Mouse (Mus musculus): Measurements from ENCODE around the gene Asic5. TPM values are rescaled to one million over a fixed set of nuclear protein-coding genes. Genes with fewer than 3 reads are reported as not detected.

Gene Asic5
- not detected in 2 replicates for polyA plus RNA-seq (2012; ENCODE audit: low replicate concordance)

DNA sequence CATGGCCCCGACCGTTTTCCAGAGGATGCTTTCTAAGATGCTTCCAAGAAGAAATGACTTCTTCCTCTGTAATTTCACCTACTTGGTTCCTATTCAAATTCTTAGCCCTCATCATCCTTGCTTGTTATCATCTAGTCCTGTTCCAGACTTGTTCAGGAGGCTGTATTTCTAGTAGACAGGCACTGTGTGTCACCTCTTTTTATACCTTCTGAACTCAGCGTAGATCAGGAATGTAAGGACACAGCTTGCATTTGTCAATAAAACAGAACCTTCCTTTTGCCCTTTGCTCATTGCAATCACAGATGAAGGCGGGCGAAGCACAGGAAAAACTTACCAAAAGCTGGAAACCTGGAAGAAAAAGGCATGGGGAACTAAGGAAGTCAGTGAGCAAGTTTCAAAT, at the start of gene Asic5:
Gene Asic5 (plus strand): TSS at position 301 of the 400 bp plus-strand sequence.

DNA sequence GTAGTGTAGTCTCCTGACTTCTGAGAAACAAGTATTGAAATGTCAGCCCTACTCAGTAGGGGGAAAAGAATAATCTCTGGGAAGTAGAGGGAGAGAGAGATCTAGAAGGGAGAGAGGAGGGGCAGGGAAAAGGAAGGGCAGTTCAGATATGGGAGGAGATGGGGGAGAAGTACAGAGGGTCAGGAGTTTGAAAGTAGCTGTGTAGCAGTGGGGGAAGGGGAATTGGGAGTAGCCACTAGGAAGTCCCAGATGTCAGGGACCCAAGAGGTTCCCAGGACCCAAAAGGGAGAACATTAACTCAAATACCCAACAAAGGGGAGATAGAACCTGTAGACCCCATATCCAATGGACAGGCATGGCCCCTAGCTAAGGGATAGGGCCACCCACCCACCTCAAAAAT, 6.0 kb upstream of the Asic5 start, which contains the start of gene Tdo2:
Gene Tdo2 (minus strand): TSS at position 101 of the 400 bp plus-strand sequence.

Other genes with a start within 250 kb of the Asic5 start
- gene Ctso, start 49.7 kb upstream of the Asic5 start, polyA plus RNA-seq (2012; ENCODE audit: low replicate concordance): 11.0 and 11.8 TPM in 2 replicates
- not detected in 2 replicates for gene Tdo2, start 6.1 kb upstream of the Asic5 start, polyA plus RNA-seq (2012; ENCODE audit: low replicate concordance)
- gene Gucy1b1, start 92.4 kb downstream of the Asic5 start, polyA plus RNA-seq (2012; ENCODE audit: low replicate concordance): 0.08 TPM in 1 of 2 replicates, not detected in the other
- 0.63 TPM in 1 of 2 replicates, not detected in the other for gene Gucy1a1, start 163.5 kb downstream of the Asic5 start, polyA plus RNA-seq (2012; ENCODE audit: low replicate concordance)